Comparison of ENCODE assay signal across 7 mouse cellular contexts in the genomic region with DNA sequence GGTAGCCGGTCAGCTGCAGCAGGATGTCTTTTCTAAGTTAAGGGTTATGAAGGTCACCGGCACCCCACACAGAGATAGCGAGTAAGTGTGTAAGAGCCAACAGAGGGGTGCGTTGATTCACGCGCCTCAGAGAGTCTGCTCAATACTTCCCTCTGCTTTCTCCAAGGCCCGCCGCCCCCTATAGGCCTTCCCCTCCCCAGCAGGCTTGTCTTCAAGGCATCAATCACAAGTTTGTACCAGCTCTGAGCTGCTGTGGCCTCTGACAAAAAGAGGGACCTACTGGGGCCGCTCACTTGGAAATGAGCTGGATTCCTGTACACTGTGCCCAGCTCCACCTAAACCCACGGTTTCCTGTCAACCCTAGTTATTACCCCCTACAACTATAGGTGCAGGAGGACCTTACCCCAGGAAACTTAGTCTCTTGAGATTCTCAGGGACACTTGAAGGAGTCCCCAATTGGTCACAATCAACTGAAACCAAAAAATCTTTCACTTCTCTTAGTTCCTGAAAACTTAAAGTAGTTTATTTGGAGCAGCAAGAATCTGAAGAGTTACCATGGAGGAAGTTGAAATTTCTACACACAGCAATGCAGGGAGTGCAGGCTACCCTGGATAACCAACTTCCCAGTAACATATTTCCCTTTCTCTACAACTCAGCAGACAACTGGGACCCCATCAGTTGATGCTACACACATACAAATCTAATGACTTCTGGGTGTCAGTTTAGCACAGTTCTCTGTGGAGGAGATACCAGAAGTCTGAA. TPM values are rescaled to one million over a fixed set of nuclear protein-coding genes. Genes with fewer than 3 reads are reported as not detected.
DNase-seq lines count a peak whose midpoint lies in the region; ATAC-seq and TF ChIP-seq lines count a peak whose summit lies in the region.

No protein-coding gene starts in this region.

- dilution Hi-C loops in CH12.LX (cut with MboI; ENCODE audit: extremely low pct_ligation_motif_present, extremely low pct_unique_long_range_greater_than_20kb, low sequenced_read_pairs), result no loop called here

- TF ChIP-seq CTCF in CH12.LX (conservative IDR thresholded peaks at IDR 0.05 in 1 of 2, IDR thresholded peaks at IDR 0.05 in 1 of 2; ENCODE audit: low read depth in 2 of 2, low read length in 2 of 2), result peak in 1 of 2 experiments; percentile 42; a peak in 2 of 4 replicates

- no peak overlapping the region for H3K27ac ChIP-seq in CH12.LX (ENCODE audit: insufficient read depth, low read depth)
- no peak overlapping the region for H3K27ac ChIP-seq in forebrain, embryonic 14.5 days (ENCODE audit: low read depth, low read length)
- H3K27ac ChIP-seq in hindbrain, embryonic 16.5 days (ENCODE audit: low read depth, low read length), result no peak overlapping the region

- H3K4me3 ChIP-seq in CH12.LX (replicated peaks in 1 of 3; ENCODE audit: low read depth in 2 of 3, low read length in 2 of 3, poor library complexity in 1 of 3), result peak overlapping the region; percentile 37 to 48 (median 41)
- peak overlapping the region; percentile 47 for H3K4me3 ChIP-seq in forebrain, embryonic 14.5 days (ENCODE audit: low read depth, low read length)
- peak overlapping the region; percentile 57 for H3K4me3 ChIP-seq in hindbrain, embryonic 16.5 days (ENCODE audit: low read length)

- TF ChIP-seq EP300 in CH12.LX (IDR thresholded peaks at IDR 0.05; ENCODE audit: low read length), result no peak

- intact Hi-C loops in left cerebral cortex, postnatal 4 days (cut with DNase I), result no loop called here

- H3K4me1 ChIP-seq in CH12.LX (ENCODE audit: control insufficient read depth in 1 of 2, insufficient read depth in 2 of 2), result peaks cover 0 to 9% of the 10 kb centered on the region in 2 experiments; a peak in 1 of 4 replicates
- H3K4me1 ChIP-seq in forebrain, embryonic 14.5 days (ENCODE audit: control insufficient read depth, insufficient read depth, low read length), result peaks cover 2% of the 10 kb centered on the region; the same call in 1 of the 2 replicates
- H3K4me1 ChIP-seq in hindbrain, embryonic 16.5 days (ENCODE audit: control insufficient read depth, insufficient read depth, low read depth, low read length), result no peaks in the 10 kb centered on the region

- no peaks in the 10 kb centered on the region for H3K9me3 ChIP-seq in CH12.LX (replicated peaks; ENCODE audit: low read length)
- no peaks in the 10 kb centered on the region for H3K9me3 ChIP-seq in forebrain, embryonic 14.5 days (replicated peaks; ENCODE audit: control insufficient read depth, low read length)
- no peaks in the 10 kb centered on the region for H3K9me3 ChIP-seq in hindbrain, embryonic 16.5 days (ENCODE audit: control insufficient read depth, low read length)

- no peaks in the 10 kb centered on the region for H3K79me2 ChIP-seq in CH12.LX (replicated peaks; ENCODE audit: control insufficient read depth, extremely low read depth, insufficient read depth, poor library complexity, severe bottlenecking)

- ATAC-seq in forebrain, embryonic 14.5 days, result peak; percentile 97
- ATAC-seq in hindbrain, embryonic 16.5 days, result peak; percentile 93
- peak; percentile 82 for ATAC-seq in megakaryocyte-erythroid progenitor cell, adult 5-6 weeks (replicated peaks; ENCODE audit: low FRiP score, low TSS enrichment, poor library complexity, severe bottlenecking)

- no peaks in the 10 kb centered on the region for H3K27me3 ChIP-seq in CH12.LX (replicated peaks)
- no peaks in the 10 kb centered on the region for H3K27me3 ChIP-seq in forebrain, embryonic 14.5 days (replicated peaks; ENCODE audit: control insufficient read depth, insufficient read depth, low read length)
- H3K27me3 ChIP-seq in hindbrain, embryonic 16.5 days (replicated peaks; ENCODE audit: control insufficient read depth, insufficient read depth, low read length), result no peaks in the 10 kb centered on the region

- H3K36me3 ChIP-seq in CH12.LX (replicated peaks in 1 of 2; ENCODE audit: control insufficient read depth in 1 of 2, insufficient read depth in 1 of 2, low read length in 1 of 2), result no peaks in the 10 kb centered on the region
- H3K36me3 ChIP-seq in forebrain, embryonic 14.5 days (ENCODE audit: control insufficient read depth, insufficient read depth, low read length), result no peaks in the 10 kb centered on the region
- no peaks in the 10 kb centered on the region for H3K36me3 ChIP-seq in hindbrain, embryonic 16.5 days (ENCODE audit: control insufficient read depth, insufficient read depth, low read length)

- no peak for TF ChIP-seq POLR2A in CH12.LX (IDR thresholded peaks at IDR 0.05; ENCODE audit: low read depth, low read length)

- no peak for TF ChIP-seq RAD21 in CH12.LX (IDR thresholded peaks at IDR 0.05; ENCODE audit: low read depth, low read length)

- H3K9ac ChIP-seq in CH12.LX (ENCODE audit: insufficient read depth, low read depth), result no peak overlapping the region
- H3K9ac ChIP-seq in forebrain, embryonic 14.5 days (ENCODE audit: low read length), result peak overlapping the region; percentile 73
- peak overlapping the region; percentile 78 for H3K9ac ChIP-seq in hindbrain, embryonic 16.5 days (ENCODE audit: low read depth, low read length)

- 3% methylated on average over 10 of the region's 10 CpGs for WGBS in forebrain, embryonic 14.5 days
- 0% methylated on average over 10 of the region's 10 CpGs for WGBS in hindbrain, embryonic 16.5 days

- H3K4me2 ChIP-seq in CH12.LX (ENCODE audit: insufficient read depth, low read depth, poor library complexity, severe bottlenecking), result peak overlapping the region; percentile 25; the same call in 1 of the 2 replicates
- peak overlapping the region; percentile 87 for H3K4me2 ChIP-seq in forebrain, embryonic 14.5 days (ENCODE audit: low read length)
- H3K4me2 ChIP-seq in hindbrain, embryonic 16.5 days (ENCODE audit: low read length), result peak overlapping the region; percentile 97

- DNase-seq in CH12.LX (ENCODE audit: extremely low read depth), result peak; percentile 49
- peak; percentile 71 to 86 for DNase-seq in adrenal gland, adult (ENCODE audit: inconsistent age in 2 of 2, low spot score in 1 of 2)
- peak; percentile 74 for DNase-seq in forebrain, embryonic 14.5 days (ENCODE audit: low spot score)
- peak; percentile 64 for DNase-seq in left cerebral cortex, postnatal 4 days
- DNase-seq in right cerebral cortex, postnatal 25 days, result peak; percentile 36

- in situ Hi-C loops in CH12.LX (cut with MboI; ENCODE audit: low pct_ligation_motif_present, low pct_unique_long_range_greater_than_20kb, low sequenced_read_pairs), result no loop called here

TF ChIP-seq in CH12.LX, 34 proteins besides CTCF, POLR2A, EP300 and RAD21:
- TF ChIP-seq NELFE (IDR thresholded peaks at IDR 0.05; ENCODE audit: low read depth, low read length), result no peak
- no peak for TF ChIP-seq GABPA (IDR thresholded peaks at IDR 0.05; ENCODE audit: insufficient replicate concordance, low read depth, low read length)
- no peak for TF ChIP-seq TCF12 (IDR thresholded peaks at IDR 0.05; ENCODE audit: low read depth, low read length)
- TF ChIP-seq KAT2A (IDR thresholded peaks at IDR 0.05; ENCODE audit: insufficient replicate concordance, low read length), result no peak
- no peak for TF ChIP-seq POLR2AphosphoS2 (IDR thresholded peaks at IDR 0.05; ENCODE audit: low read depth, low read length)
- no peak for TF ChIP-seq SIN3A (IDR thresholded peaks at IDR 0.05; ENCODE audit: low read length)
- no peak for TF ChIP-seq ZMIZ1 (IDR thresholded peaks at IDR 0.05; ENCODE audit: low read depth, low read length)
- no peak for TF ChIP-seq JUN (IDR thresholded peaks at IDR 0.05; ENCODE audit: insufficient read depth, low read depth, low read length)
- TF ChIP-seq MAFK (IDR thresholded peaks at IDR 0.05; ENCODE audit: insufficient replicate concordance, low read length), result no peak
- no peak for TF ChIP-seq IRF4 (IDR thresholded peaks at IDR 0.05; ENCODE audit: low read depth, low read length)
- no peak for TF ChIP-seq RCOR1 (conservative IDR thresholded peaks at IDR 0.05; ENCODE audit: low read depth, low read length)
- no peak for TF ChIP-seq TBP (conservative IDR thresholded peaks at IDR 0.05; ENCODE audit: low read depth, low read length)
- no peak for TF ChIP-seq ETS1 (conservative IDR thresholded peaks at IDR 0.05; ENCODE audit: low read depth, low read length)
- no peak for TF ChIP-seq ZNF384 (IDR thresholded peaks at IDR 0.05; ENCODE audit: low read depth, low read length)
- no peak for TF ChIP-seq ELF1 (IDR thresholded peaks at IDR 0.05; ENCODE audit: low read depth, low read length)
- no peak for TF ChIP-seq NRF1 (IDR thresholded peaks at IDR 0.05; ENCODE audit: low read depth, low read length)

RNA-seq across cellular contexts. Expression of gene Ahrr, which starts 31.7 kb away (rescaled TPM):
- total RNA-seq in CH12.LX (2012; rRNA removed) (0.84 and 1.0 TPM in 2 replicates), CH12.LX (2014; rRNA removed) (1.0 and 1.2 TPM in 2 replicates)
- 0.90 and 1.0 TPM in 2 replicates for polyA plus RNA-seq in CH12.LX (2012; ENCODE audit: insufficient read length, low read depth)
- polyA plus RNA-seq in forebrain, embryonic 14.5 days (2014; fragmentation: Nextera tagmentation; extraction: Ambion mirVana), result 0.88 and 0.89 TPM in 2 replicates
- polyA plus RNA-seq in hindbrain, embryonic 16.5 days (2015; fragmentation: Nextera tagmentation; extraction: Ambion mirVana), result 0.41 and 0.71 TPM in 2 replicates
- 1 to 10 TPM; 1.9 to 2.0 TPM for total RNA-seq in left cerebral cortex, postnatal 4 days (2021)
- not detected in 2 replicates for total RNA-seq in megakaryocyte-erythroid progenitor cell, adult 5-6 weeks (2014; fragmentation: Nextera tagmentation)
- total RNA-seq in megakaryocyte-erythroid progenitor cell, adult 5-6 weeks (2017), result 0.80 TPM in 1 of 2 replicates, not detected in the other

RNA-seq across cellular contexts. Expression of gene Exoc3, which starts 51.9 kb away (rescaled TPM):
- total RNA-seq in CH12.LX (2012; rRNA removed) (23.3 and 27.7 TPM in 2 replicates), CH12.LX (2014; rRNA removed) (26.5 and 27.3 TPM in 2 replicates)
- polyA plus RNA-seq in CH12.LX (2012; ENCODE audit: insufficient read length, low read depth), result 28.9 and 40.1 TPM in 2 replicates
- 134 and 138 TPM in 2 replicates for polyA plus RNA-seq in forebrain, embryonic 14.5 days (2014; fragmentation: Nextera tagmentation; extraction: Ambion mirVana)
- 117 and 118 TPM in 2 replicates for polyA plus RNA-seq in hindbrain, embryonic 16.5 days (2015; fragmentation: Nextera tagmentation; extraction: Ambion mirVana)
- 10 to 100 TPM; 74.9 to 78.3 TPM for total RNA-seq in left cerebral cortex, postnatal 4 days (2021)
- 31.8 and 34.2 TPM in 2 replicates for total RNA-seq in megakaryocyte-erythroid progenitor cell, adult 5-6 weeks (2014; fragmentation: Nextera tagmentation)
- total RNA-seq in megakaryocyte-erythroid progenitor cell, adult 5-6 weeks (2017), result 30.3 and 38.6 TPM in 2 replicates

RNA-seq across cellular contexts. Expression of gene Pdcd6, which starts 57.0 kb away (rescaled TPM):
- total RNA-seq in CH12.LX (2012; rRNA removed) (124 and 134 TPM in 2 replicates), CH12.LX (2014; rRNA removed) (213 and 246 TPM in 2 replicates)
- polyA plus RNA-seq in CH12.LX (2012; ENCODE audit: insufficient read length, low read depth), result 136 and 139 TPM in 2 replicates
- polyA plus RNA-seq in forebrain, embryonic 14.5 days (2014; fragmentation: Nextera tagmentation; extraction: Ambion mirVana), result 150 and 155 TPM in 2 replicates
- 119 and 126 TPM in 2 replicates for polyA plus RNA-seq in hindbrain, embryonic 16.5 days (2015; fragmentation: Nextera tagmentation; extraction: Ambion mirVana)
- total RNA-seq in left cerebral cortex, postnatal 4 days (2021), result 10 to 100 TPM; 67.6 to 70.7 TPM
- total RNA-seq in megakaryocyte-erythroid progenitor cell, adult 5-6 weeks (2014; fragmentation: Nextera tagmentation), result 102 and 146 TPM in 2 replicates
- 107 and 126 TPM in 2 replicates for total RNA-seq in megakaryocyte-erythroid progenitor cell, adult 5-6 weeks (2017)

Comparison
In these comparisons a context has a peak if more than half of its experiments do, and no peak if none do; other contexts are left out.
1. H3K4me2 ChIP-seq: peak in every context shown above with its lines; median percentile 97 in hindbrain, embryonic 16.5 days; 87 in forebrain, embryonic 14.5 days; 25 in CH12.LX.